Mouse (Mus musculus) forebrain, embryonic 14.5 days (tissue): ENCODE data around the gene Tchp. TPM values are rescaled to one million over a fixed set of nuclear protein-coding genes. Genes with fewer than 3 reads are reported as not detected.

ENCODE experiments used
- ATAC-seq: fragments of 200-750 bp; cut with Nextera tagmentation; 2 replicates; pipeline ENCODE4 v1.8.0; 2017; ENCODE audit warnings: mild to moderate bottlenecking, moderate library complexity
- DNase-seq: peaks from one replicate; pipeline ENCODE4 v3.0.0-alpha.2; 2015; ENCODE audit warnings: low spot score
- H3K27ac ChIP-seq: fragments of 300-500 bp; sonication (generic); 2 replicates; pipeline ENCODE4 v1.5.1; 2014; ENCODE audit warnings: low read depth, mild to moderate bottlenecking, control low read depth, low read length, moderate library complexity
- H3K27me3 ChIP-seq: fragments of 300-500 bp; sonication (generic); replicated peaks from 2 replicates; pipeline ENCODE4 v1.6.1; 2014; ENCODE audit warnings: low read length, control low read depth, mixed read lengths; ENCODE audit not compliant: control insufficient read depth, insufficient read depth
- H3K36me3 ChIP-seq: fragments of 300-500 bp; sonication (generic); 2 replicates; pipeline ENCODE4 v1.6.1; 2014; ENCODE audit warnings: low read length, control low read depth; ENCODE audit not compliant: control insufficient read depth, insufficient read depth
- H3K4me1 ChIP-seq: fragments of 300-500 bp; sonication (generic); 2 replicates; pipeline ENCODE4 v1.6.1; 2014; ENCODE audit warnings: antibody characterized with exemption, low read length, control low read depth; ENCODE audit not compliant: control insufficient read depth, insufficient read depth
- H3K4me2 ChIP-seq: fragments of 300-500 bp; sonication (generic); 2 replicates; pipeline ENCODE4 v1.6.1; 2014; ENCODE audit warnings: mild to moderate bottlenecking, control low read depth, low read length
- H3K4me3 ChIP-seq: fragments of 300-500 bp; sonication (generic); 2 replicates; pipeline ENCODE4 v1.5.1; 2014; ENCODE audit warnings: low read depth, low read length, control low read depth
- H3K9ac ChIP-seq: fragments of 300-500 bp; sonication (generic); 2 replicates; pipeline ENCODE4 v1.6.1; 2014; ENCODE audit warnings: mild to moderate bottlenecking, low read length, control low read depth, moderate library complexity
- H3K9me3 ChIP-seq: fragments of 300-500 bp; sonication (generic); replicated peaks from 2 replicates; pipeline ENCODE4 v1.6.1; 2016; ENCODE audit warnings: low read length, control low read depth, mixed read lengths; ENCODE audit not compliant: control insufficient read depth
- WGBS: fragments of 180-500 bp; shearing (Covaris S2); extraction: QIAGEN DNeasy Blood & Tissue Kit; methylation state at CpG from one replicate; pipeline ENCODE4 v1.1.7; 2014; 5-methylcytosine and 5-hydroxymethylcytosine counted together
- polyA plus RNA-seq: library from polyadenylated mRNA; unstranded; fragments of >200 nt; fragmentation: Nextera tagmentation; extraction: Ambion mirVana; gene quantifications from 2 replicates; pipeline ENCODE4 v1.2.1, GENCODE M21; 2014

The Tchp gene
- polyA plus RNA-seq: 7.1 and 10.4 TPM in 2 replicates

GRCm38 (mm10) chr5:114707265-114708068, at the start of gene Tchp:
TSS of gene Tchp (plus strand) at chr5:114707760.
- H3K27ac ChIP-seq: no peak within 1 kb of the TSS
- no peaks in the 10 kb centered on the region for H3K9me3 ChIP-seq
- H3K27me3 ChIP-seq: no peaks in the 10 kb centered on the region
- 3% methylated on average over 49 of the region's 49 CpGs for WGBS
- H3K4me1 ChIP-seq: 0 out of 2 replicates have a peak, but pooled peaks cover 3% of the 10 kb centered on the region
- H3K9ac ChIP-seq: peak within 1 kb of the TSS; percentile 79
- peak within 1 kb of the TSS; percentile 81 for H3K4me3 ChIP-seq
- peak within 1 kb of the TSS; percentile 70 for H3K4me2 ChIP-seq
- peaks cover 21% of the 10 kb centered on the region for H3K36me3 ChIP-seq
- peak; percentile 96 for DNase-seq
- ATAC-seq: peak; percentile 90

DNA sequence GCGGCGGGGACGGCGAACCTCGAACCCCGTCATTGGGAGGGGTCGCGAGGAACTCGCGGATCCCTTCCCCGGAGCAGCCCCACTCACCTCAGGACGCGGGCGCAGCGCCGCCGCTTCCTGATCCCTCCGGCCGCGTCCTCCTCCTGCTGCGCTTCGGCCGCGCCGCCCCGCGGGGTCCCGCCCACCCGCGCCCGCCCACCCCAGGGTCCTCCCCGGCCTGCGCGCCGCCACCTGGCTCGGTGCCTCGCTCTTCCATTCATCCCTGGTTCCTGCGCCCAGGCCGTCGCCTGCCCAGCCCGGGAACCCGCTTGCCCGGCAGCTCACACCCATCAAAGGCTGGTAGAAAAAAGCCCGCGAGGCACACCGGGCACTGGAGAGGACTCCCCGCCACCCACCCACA, 49.3 kb upstream of the Tchp start, which contains the start of gene Trpv4:
Trpv4 (minus strand) TSS at position 167 of the 400 bp plus-strand sequence.
- ATAC-seq (peak; percentile 34; the same call in 1 of the 2 replicates), DNase-seq (no peak)
- peaks cover 5% of the 10 kb centered on the region; the same call in 1 of the 2 replicates for H3K4me1 ChIP-seq
- H3K27ac ChIP-seq: no peak within 1 kb of the TSS
- peak within 1 kb of the TSS; percentile 51 for H3K9ac ChIP-seq
- H3K9me3 ChIP-seq: no peaks in the 10 kb centered on the region
- 2% methylated on average over 30 of the region's 47 CpGs for WGBS
- peak within 1 kb of the TSS; percentile 67 for H3K4me2 ChIP-seq
- no peaks in the 10 kb centered on the region for H3K36me3 ChIP-seq
- peak within 1 kb of the TSS; percentile 33 for H3K4me3 ChIP-seq
- peaks cover 39% of the 10 kb centered on the region for H3K27me3 ChIP-seq

GRCm38 (mm10) chr5:114661029-114661428, 46.5 kb upstream of the Tchp start:
- Histone ChIP-seq H3K27ac (no peak overlapping the region), H3K9me3 (no peaks in the 10 kb centered on the region), H3K9ac (no peak overlapping the region), H3K4me2 (no peak overlapping the region), H3K4me1 (peaks cover 9% of the 10 kb centered on the region; the same call in 1 of the 2 replicates), H3K27me3 (peaks cover 36% of the 10 kb centered on the region), H3K4me3 (no peak overlapping the region), H3K36me3 (no peaks in the 10 kb centered on the region)
- WGBS: 85% methylated on average over 6 of the region's 6 CpGs
- ATAC-seq: no peak
- DNase-seq: no peak

GRCm38 (mm10) chr5:114664139-114664538, 43.4 kb upstream of the Tchp start:
- 0 out of 2 replicates have a peak, but pooled peaks cover 6% of the 10 kb centered on the region for H3K4me1 ChIP-seq
- H3K9me3 ChIP-seq: no peaks in the 10 kb centered on the region
- peaks cover 7% of the 10 kb centered on the region for H3K27me3 ChIP-seq
- H3K4me3 ChIP-seq: no peak overlapping the region
- no peak for DNase-seq
- H3K27ac ChIP-seq: no peak overlapping the region
- no peak overlapping the region for H3K4me2 ChIP-seq
- no peak overlapping the region for H3K9ac ChIP-seq
- no peak for ATAC-seq
- 85% methylated on average over 4 of the region's 4 CpGs for WGBS
- H3K36me3 ChIP-seq: no peaks in the 10 kb centered on the region

GRCm38 (mm10) chr5:114664750-114665149, 42.8 kb upstream of the Tchp start:
- H3K27me3 ChIP-seq: peaks cover 2% of the 10 kb centered on the region; the same call in 1 of the 2 replicates

GRCm38 (mm10) chr5:114666659-114667058, 40.9 kb upstream of the Tchp start:
- Histone ChIP-seq H3K27me3 (no peaks in the 10 kb centered on the region), H3K9me3 (no peaks in the 10 kb centered on the region), H3K36me3 (no peaks in the 10 kb centered on the region), H3K4me3 (no peak overlapping the region), H3K4me1 (peaks cover 11% of the 10 kb centered on the region; the same call in 1 of the 2 replicates), H3K4me2 (no peak overlapping the region), H3K27ac (no peak overlapping the region), H3K9ac (no peak overlapping the region)
- 48% methylated on average over 1 of the region's 1 CpGs for WGBS
- no peak for ATAC-seq
- DNase-seq: no peak

More at GRCm38 (mm10) chr5:114664750-114665149, 42.8 kb upstream of the Tchp start:
- H3K4me2 ChIP-seq: no peak overlapping the region
- H3K27ac ChIP-seq: no peak overlapping the region
- H3K9ac ChIP-seq: no peak overlapping the region
- ATAC-seq: no peak
- 0 out of 2 replicates have a peak, but pooled peaks cover 6% of the 10 kb centered on the region for H3K4me1 ChIP-seq
- H3K36me3 ChIP-seq: no peaks in the 10 kb centered on the region
- peak; percentile 48 for DNase-seq
- WGBS: 50% methylated on average over 7 of the region's 7 CpGs
- H3K9me3 ChIP-seq: no peaks in the 10 kb centered on the region
- no peak overlapping the region for H3K4me3 ChIP-seq

DNA sequence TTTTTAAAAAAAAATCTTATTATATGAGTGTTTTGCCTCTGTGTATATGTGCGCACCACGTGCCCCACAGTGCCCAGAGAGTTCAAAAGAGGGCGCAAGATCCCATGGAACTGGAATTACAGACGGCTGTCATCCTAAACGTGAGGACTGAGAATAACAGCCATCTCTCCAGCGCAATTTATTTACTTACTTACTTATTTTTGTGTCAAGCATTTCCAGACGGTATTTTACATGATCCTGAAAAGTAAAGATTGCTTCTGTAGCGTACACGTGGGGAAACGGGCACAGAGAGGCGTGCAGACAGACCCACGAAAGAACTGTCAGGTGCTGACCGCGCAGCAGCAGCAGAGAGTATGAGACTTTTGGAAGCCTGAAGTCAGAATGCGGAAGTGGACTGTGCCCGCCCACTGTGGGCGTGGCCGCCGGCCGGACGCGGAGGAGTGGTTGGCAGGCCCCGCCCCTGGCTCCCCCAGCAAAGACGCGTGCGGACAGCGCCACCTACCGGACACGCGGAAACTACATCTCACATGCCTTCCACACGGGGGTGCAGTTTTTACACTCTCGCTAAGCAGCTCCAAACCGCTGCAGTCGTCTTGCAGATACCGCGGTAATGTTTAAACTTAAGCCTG, 40.2 kb upstream of the Tchp start:
- Histone ChIP-seq H3K9me3 (no peaks in the 10 kb centered on the region), H3K27ac (no peak overlapping the region), H3K4me2 (peak overlapping the region; percentile 48), H3K9ac (no peak overlapping the region), H3K36me3 (no peaks in the 10 kb centered on the region), H3K27me3 (no peaks in the 10 kb centered on the region), H3K4me1 (peaks cover 11% of the 10 kb centered on the region; the same call in 1 of the 2 replicates), H3K4me3 (peak overlapping the region; percentile 19)
- DNase-seq (peak; percentile 97), ATAC-seq (peak; percentile 91)
- 4% methylated on average over 36 of the region's 36 CpGs for WGBS

- Histone ChIP-seq H3K27ac (no peak overlapping the region), H3K27me3 (no peaks in the 10 kb centered on the region), H3K4me3 (no peak overlapping the region), H3K9me3 (no peaks in the 10 kb centered on the region), H3K4me1 (peaks cover 11% of the 10 kb centered on the region; the same call in 1 of the 2 replicates), H3K36me3 (peaks cover 4% of the 10 kb centered on the region; the same call in 1 of the 2 replicates), H3K9ac (no peak overlapping the region), H3K4me2 (no peak overlapping the region)
- DNase-seq (no peak), ATAC-seq (no peak)
- WGBS: 86% methylated on average over 5 of the region's 5 CpGs
These were observed 38.5 kb upstream of the Tchp start for GRCm38 (mm10) chr5:114669014-114669413.
